Mouse (Mus musculus): ENCODE data around the gene Dhps. TPM values are rescaled to one million over a fixed set of nuclear protein-coding genes. Genes with fewer than 3 reads are reported as not detected.

Gene Dhps
- total RNA-seq (2021) (10 to 100 TPM; 26.0 to 28.3 TPM), polyA plus RNA-seq (2012; rRNA removed) (68.6 and 69.6 TPM in 2 replicates)
- long read RNA-seq, transcript Dhps-201 (9 exons, 1,333 nt), result major isoform, 13 of 17 reads
- long read RNA-seq, partial matches to known transcripts, result 0 of 17 reads
- long read RNA-seq, other reads (novel, unspliced or antisense), result 4 of 17 reads

DNA sequence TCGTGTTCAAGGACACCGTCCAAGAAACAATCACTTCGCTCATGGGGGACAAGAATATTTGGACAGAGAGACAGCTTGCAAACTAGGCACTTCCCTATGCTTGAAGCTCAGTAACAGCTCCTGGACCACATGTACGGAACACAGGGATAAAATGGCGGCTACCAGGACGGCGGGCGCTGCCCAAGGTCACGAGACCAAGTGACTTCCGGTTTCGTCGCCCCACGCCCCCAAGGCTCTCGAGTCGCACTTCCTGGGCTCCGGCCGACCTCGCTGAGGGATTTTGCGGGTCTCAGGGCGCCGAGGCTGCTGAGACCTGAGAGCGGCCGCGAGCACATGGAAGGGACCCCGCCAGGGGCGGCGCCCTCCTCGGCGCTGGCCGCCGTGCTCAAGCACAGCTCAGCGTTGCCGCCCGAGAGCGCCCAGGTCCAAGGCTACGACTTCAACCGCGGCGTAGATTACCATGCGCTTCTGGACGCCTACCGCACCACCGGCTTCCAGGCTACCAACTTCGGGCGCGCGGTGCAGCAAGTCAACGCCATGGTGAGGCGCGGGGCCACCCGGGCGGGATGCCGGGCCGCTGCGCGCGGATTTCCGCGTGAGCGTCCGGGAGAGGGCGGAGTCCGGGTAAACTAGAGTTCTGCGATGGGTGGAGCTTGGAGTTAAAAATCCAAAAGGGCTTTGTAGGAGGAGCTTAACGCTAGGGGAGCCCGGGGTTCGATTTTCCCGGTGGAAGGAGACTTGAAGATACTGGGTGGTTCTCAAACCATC is at the start of gene Dhps:
Gene Dhps (plus strand): TSS at position 244 of the 768 bp plus-strand sequence.
- DNase-seq, result peak; percentile 93

DNA sequence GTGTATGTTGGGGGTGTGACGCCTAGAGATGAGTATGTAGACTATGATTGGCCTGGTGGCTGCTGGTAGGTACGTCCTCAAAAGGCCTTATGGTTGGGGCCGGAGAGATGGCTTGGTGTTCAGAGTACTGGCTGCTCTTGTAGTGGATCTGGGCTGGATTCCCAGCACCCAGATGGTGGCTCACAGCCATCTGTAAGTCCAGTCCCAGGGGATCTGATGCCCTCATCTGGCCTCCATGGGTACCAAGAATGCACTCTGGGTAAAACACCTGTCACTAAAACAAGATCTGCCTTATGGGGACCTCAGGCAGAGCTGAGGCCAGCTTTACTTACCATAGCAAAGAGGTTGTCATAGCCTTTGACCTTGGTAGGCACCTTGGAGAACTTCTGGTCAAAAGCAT is 47.7 kb upstream of the Dhps start:
- no peak for DNase-seq

DNA sequence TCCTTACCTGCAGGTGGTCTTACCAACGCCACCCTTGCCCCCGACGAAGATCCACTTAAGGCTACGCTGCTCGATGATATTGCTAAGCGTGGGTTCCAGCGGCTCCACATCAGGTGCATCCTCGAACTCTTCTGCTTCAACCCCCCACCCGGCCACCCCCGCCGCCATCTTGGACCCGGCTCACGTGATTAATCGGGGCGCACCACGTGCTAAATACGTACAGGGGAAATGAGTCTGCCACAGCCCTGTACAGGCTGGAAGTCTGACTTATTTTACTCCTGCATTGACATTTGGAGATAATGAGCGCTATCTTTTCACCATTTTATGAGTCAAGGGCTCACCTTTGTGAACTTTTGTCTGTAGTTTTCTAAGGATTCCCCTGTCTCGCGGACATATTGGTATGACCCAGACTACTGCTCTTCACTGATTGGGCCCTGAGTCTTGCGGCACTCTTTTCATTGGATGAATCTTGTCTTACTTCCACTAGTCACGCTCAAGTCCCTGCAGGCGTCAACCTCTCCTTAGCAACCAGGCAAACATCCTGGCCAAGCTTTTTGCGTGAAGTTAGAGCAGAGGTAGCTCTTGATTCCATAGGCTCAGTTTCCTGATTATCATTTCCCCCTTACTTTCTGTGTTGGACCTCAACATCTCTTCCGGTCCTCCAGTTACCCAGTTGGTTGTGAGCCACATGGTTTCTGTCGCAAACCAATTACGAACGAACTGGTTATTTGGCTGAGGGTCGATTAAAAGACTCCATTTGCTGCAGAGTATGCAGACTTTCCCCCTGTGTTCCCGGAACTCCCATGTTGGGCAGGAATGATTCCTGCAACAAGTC is 46.2 kb upstream of the Dhps start, which contains the start of gene Asna1:
Gene Asna1 (minus strand): TSS at position 184 of the 835 bp plus-strand sequence.
- peak; percentile 84 for DNase-seq

- peak; percentile 98 for DNase-seq
Observed at GRCm38 (mm10) chr8:85026670-85027515, 44.7 kb upstream of the Dhps start, which contains the start of gene Trir. Gene Trir (plus strand): TSS chr8:85026823.

DNA sequence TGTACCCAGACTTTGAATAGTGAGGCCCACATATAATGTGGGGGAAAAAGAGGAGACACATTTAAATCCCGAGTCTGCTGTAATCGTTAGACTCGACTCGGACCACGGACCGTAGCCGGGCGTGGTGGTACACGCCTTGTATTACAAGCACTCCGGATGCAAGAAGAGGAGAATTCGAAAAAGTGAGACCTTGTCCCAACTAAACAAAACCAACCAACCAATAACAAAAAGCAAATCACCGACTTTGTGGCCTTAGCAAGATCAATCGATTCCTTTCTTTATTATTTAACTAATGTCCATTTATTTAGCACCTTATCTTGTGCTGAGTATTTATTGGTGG is 44.1 kb upstream of the Dhps start:
- no peak for DNase-seq

DNA sequence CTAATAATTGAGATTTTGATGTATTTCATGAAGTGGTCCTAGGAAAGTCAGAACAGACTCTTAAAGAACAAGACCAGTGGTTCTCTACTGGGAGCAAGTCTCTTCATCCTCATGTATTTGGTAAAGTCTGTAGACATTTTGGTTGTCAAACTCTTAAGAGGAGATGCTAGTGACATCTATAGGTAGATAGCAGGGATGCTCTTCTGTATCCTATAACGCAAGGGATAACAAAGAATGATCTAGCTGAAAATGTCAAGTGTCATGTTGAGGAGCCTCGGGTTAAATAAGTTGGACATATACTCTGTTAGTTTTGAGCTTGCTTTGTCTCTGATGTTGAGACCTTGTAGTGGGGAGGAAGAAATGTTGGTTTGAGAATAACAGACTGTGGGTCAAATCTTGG is 43.6 kb upstream of the Dhps start:
- DNase-seq, result no peak

DNA sequence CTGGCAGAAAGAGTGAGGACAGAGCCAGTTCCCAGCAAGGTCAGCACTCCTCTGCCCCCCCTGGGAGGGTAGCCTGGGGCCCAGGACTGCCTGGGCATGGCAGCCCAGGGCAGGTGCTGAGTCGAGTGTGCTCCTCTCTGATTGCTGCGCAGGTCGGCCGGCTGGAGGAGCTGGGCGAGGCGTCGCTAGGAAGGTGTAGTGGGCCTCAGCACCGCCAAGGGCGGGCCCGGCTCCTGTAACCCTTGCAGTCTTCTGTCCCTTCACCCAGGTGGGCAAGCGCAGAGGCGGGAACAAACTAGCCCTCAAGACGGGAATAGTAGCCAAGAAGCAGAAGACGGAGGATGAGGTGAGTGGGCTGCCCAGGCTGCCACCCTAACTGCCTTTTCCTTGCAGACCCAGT is 42.3 kb upstream of the Dhps start:
- DNase-seq, result peak; percentile 34

- DNase-seq, result no peak
Observed at GRCm38 (mm10) chr8:85032622-85033311, 38.8 kb upstream of the Dhps start.

DNA sequence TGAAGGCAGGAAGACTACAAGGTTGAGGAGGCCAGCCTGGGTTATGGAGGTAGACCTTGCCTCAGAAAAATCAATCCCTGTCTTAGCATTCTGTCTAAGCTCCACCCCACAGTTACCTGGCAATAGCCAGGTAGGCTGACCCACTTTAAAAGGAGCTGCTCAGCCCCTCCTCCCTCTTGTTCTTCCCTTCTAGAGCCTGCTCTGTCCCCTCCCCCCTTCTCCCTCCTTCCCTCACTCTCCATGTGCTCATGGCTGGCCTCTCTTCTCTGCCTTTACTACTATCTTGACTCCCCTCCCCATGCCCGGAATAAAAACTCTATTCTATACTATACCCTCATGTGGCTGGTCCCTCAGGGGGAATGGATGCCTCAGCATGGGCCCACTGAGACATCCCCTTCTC is 37.7 kb upstream of the Dhps start:
- DNase-seq, result no peak

DNA sequence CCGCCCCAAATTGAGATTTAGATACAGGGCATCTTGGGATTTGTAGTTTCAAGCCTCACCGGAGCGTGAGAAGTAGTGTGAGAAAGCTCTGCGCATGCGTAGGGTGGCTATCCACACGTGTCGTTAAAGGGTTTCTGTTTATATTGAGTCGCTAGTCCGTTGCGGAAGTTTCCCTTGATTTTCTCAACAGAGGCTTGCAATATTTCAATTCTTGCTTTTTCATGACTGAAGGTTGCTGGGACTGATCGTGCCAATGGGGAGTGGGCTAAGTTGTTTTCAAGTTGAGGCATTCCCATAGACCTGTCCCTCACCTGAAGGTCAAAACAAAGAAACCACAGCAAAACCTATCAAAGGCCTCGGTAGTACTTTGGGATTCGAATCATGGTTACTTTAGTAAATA is 36.8 kb upstream of the Dhps start:
- DNase-seq, result peak; percentile 73

DNA sequence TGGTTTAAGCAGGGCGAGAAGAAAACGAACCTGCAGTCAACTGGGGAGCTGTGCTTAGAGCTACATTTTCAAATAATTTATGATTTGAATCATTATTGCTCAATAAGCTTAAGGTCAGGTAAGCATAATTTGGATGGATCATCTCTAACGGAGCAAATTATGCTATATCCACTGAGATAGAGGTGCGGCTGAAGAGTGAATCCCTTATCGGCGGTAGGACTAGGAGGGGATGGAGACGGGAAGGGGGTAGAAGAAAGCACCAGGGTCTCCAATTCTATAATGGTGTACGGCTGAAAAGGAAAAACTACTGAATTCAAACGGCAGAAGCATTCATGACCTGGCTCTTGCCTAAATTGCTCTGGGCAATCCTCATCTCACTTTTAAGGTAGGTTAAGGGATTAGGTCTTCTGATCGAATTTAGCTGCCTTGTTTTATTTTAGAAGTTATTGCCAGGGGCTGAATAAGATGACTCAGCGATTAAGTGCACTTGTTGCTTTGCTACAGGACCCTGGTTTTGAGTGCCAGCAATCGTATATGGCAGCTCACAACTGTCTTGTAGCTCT is 36.3 kb upstream of the Dhps start:
- DNase-seq, result peak; percentile 28

- DNase-seq, result peak; percentile 57
Observed at GRCm38 (mm10) chr8:85035728-85036310, 35.7 kb upstream of the Dhps start.

DNA sequence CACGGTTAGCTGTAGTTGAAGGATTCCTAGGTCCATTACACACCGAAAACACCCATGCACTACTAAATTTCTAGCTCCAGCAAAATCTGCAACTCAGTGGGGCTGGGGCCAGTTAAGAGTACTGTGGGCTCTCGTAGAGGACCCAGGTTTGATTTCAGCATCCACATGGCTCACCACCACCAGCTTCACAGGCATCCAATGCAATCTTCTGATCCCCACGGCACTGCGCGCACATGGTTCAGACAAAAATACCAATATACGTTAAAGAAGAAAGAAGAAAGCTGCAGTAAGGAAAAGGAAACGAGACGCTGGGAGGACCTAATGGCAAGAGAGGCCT is 35.2 kb upstream of the Dhps start:
- DNase-seq, result no peak

DNA sequence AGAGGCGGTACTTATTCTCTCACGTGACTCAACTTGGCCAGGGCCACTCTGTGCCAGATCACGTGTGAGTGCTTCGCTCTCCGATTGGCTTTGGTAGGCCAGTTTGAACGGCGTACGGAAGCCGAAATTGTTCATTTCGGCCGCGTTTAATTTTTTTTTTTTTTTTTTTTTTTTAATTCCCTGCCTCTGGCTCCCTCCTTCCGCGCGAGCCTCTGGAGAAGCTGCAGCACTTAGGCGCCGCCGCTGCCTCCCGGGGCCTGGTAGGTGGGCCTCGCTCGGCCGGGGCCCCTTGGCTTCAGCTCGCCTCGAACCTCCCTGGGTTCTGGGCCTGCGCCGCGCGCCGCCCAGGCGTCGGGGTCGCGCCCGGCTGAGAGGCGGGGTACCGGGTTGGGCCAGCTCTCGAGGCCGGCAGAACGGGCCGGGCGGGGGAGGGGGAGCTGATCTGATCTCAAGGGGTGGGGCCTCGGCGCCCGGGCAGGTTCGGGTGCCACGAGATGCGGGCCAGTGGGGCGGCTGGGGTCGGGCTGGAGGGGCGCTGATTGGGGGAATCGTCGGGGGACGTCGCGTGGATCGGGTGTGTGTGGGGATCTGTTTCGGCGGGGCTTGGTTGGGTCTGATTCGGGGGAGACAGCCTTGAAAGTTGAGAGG is 34.7 kb upstream of the Dhps start, which contains the start of gene Tnpo2:
Gene Tnpo2 (plus strand): TSS at position 198 of the 648 bp plus-strand sequence.
- DNase-seq, result peak; percentile 95

- peak; percentile 35 for DNase-seq
Observed at GRCm38 (mm10) chr8:85037366-85037680, 34.2 kb upstream of the Dhps start.

DNA sequence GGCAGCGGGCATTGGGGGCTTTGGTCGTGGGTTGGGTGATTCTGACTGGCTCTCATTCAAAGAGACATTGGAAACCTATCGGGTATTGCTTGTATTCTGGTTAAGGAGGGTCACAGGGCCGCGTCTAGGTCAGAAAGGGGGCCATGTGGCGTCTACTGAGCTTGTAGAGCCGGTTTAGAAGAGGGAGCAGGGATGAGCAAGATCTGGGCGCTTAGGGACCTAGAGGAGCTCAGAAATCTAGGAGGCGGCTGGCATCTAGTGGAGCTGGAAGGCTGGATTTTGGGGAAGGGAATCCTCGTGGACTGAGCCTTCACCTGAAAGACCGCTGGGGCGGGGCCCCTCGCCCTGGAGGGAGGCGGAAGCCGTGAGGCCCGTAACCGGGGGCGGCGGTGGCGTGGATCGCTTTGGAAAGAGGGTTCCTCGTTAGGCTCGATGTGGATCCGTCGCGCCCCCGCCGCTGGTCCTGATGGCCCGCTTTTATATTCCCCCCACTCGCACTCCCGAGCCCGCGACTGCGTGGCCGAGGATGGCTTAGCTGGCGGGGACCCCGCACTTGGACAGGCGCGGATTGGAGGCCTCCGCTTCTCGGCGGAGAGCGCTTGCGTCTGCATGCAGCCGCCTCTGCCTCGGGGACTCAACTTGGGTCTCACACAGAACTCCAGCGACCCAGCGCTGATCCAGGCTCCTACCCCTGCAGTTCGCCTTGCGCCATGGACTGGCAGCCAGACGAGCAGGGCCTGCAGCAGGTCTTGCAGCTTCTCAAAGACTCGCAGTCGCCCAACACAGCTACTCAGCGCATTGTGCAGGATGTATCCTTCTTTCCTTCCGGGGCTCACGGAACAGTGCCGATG is 33.7 kb upstream of the Dhps start:
- DNase-seq, result peak; percentile 76

GRCm38 (mm10) chr8:85043619-85044018 is 27.9 kb upstream of the Dhps start:
- no peak for DNase-seq

DNA sequence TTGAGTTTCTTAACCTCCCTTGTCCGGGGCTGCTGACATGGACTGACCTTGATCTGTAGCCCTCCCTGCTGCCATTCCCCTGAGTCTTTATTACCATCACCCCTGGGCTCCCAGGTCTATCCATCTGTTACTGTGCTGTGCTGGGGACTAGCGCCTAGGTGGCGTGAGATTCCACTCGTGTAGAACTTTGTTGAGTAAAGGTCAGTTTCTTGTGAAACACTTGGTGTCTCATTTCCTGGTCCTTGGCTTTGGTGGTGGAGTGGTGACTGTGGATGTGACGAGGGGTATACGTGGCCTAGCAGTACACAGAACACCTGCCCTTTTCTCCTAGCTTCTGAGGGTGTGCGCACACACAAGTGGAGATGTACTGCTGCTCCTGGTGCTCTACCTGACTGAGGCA is 14.2 kb upstream of the Dhps start:
- DNase-seq, result peak; percentile 56
